Mouse (Mus musculus) spleen, postnatal 36 days (tissue): Measurements from ENCODE around the gene Frrs1l.

Source experiments
- DNase-seq, 2 experiments: peaks; one replicate each; pipeline ENCODE4 v3.0.0; 2022; ENCODE audit warnings: low spot score in 2 of 2, mixed read lengths in 1 of 2

Frrs1l gene

DNA sequence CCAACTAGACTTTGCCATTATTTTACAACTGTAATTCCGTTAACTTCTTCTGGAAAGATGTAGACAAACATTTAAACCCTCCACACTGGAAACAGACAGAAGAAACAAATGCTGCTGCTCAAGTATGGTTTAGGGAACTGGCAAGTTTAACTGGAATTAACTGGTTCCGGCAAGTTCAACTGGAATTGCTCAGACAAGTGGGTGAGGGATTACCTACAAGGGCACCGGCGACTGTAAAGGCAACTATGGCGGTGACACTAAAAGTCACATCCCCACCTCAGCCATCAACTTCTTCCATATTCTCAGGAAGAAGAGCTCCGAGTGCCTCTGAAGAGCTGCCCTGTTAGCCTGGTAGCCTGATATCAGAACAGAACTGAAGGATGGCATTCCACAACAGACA lies 75.9 kb downstream of the Frrs1l start:
- DNase-seq: no peak

- DNase-seq: no peak
These were observed 77.7 kb downstream of the Frrs1l start for GRCm38 (mm10) chr4:56912382-56913001.

DNA sequence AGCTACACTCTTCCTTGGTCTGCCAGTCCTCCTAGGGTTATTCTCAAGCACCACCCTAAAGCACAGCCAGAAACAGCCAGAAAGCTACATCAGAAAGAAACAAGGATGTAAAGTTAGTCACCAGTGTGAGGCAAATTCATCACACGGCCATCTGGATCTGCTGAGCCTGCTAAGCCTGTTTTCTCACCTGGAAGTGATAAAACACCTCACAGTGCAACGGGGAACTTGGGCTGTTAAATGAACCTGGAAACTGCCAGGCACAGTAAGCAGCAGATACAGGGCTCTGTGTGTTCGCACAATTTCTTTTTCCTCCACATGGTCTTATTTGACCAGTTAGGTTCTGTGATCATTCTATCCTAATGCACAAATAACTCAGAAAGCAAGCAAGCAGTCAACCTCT lies 80.6 kb downstream of the Frrs1l start:
- DNase-seq: no peak

DNA sequence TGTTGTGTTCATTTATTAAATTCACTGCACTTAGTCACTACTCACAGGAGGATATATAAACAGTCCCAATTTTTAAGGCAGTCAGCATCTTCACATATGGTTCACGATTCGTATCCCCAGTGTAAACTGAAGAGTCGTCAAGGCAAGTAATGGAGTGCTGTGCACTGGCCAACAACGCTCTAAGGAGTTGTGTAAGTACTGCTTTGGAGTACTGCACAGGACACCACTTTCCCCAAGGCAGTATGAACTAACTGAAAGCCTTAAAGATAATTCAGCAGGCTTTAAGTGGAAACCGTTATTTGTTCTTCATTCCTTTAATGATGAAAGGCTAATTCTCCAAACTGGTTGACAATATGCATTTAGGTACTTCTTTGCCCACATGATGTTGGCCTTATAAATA lies 82.5 kb downstream of the Frrs1l start:
- DNase-seq: no peak
